Mouse (Mus musculus) testis, adult 2 months (tissue): ENCODE measurements at regions not wholly inside any gene's neighbourhood (a gene's known extent, or its start where the extent isn't known, plus 50 kb on each side); places are given as distances from the start of the nearest gene placed in this dataset.

Experiments used
- CTCF ChIP-seq: fragments of 200-500 bp; IDR thresholded peaks from 2 replicates; pipeline ENCODE4 v1.5.1; 2012; ENCODE audit warnings: low read depth, mild to moderate bottlenecking, inconsistent platforms, low read length, moderate library complexity; ENCODE audit not compliant: control insufficient read depth, insufficient read depth, insufficient replicate concordance
- POLR2A ChIP-seq: fragments of 200-500 bp; IDR thresholded peaks from 2 replicates; pipeline ENCODE4 v1.6.1; 2012; ENCODE audit warnings: low read depth, mild to moderate bottlenecking, inconsistent platforms, low read length, moderate library complexity; ENCODE audit not compliant: control insufficient read depth

- no peak for TF ChIP-seq POLR2A
- no peak for TF ChIP-seq CTCF
Measured at GRCm38 (mm10) chr10:37995691-37996445, 825.7 kb downstream of the Rfpl4b start.
